13 mouse cellular contexts compared by ENCODE assay signal in genomic region chr10:75006889-75007662, GRCm38 (mm10). TPM values are rescaled to one million over a fixed set of nuclear protein-coding genes. Genes with fewer than 3 reads are reported as not detected.
DNase-seq lines count a peak whose midpoint lies in the region; ATAC-seq and TF ChIP-seq lines count a peak whose summit lies in the region.
"Had no signal": no experiment of that assay in that cellular context is flagged by ENCODE, and none has a peak within 500 bp of the region (broad histone marks: within the 10 kb centered on the region; RNA-seq: fewer than 3 reads in every experiment).

No protein-coding gene starts in this region.

- H3K27me3 ChIP-seq in kidney, embryonic 14.5 days (ENCODE audit: control insufficient read depth, insufficient read depth, low read length): no peaks in the 10 kb centered on the region
- no peaks in the 10 kb centered on the region for H3K27me3 ChIP-seq in kidney, adult 2 months (replicated peaks; ENCODE audit: control insufficient read depth, insufficient read depth, low read length)
- H3K27me3 ChIP-seq in neural tube, embryonic 14.5 days (ENCODE audit: control insufficient read depth, insufficient read depth, low read length): no peaks in the 10 kb centered on the region
- 0 out of 2 replicates have a peak, but pooled peaks cover 3% of the 10 kb centered on the region for H3K27me3 ChIP-seq in heart, embryonic 11.5 days (ENCODE audit: control insufficient read depth, insufficient read depth, low read length)
- H3K27me3 ChIP-seq: stomach, embryonic 15.5 days had no signal

- intact Hi-C loops in left cerebral cortex, adult 2 months (cut with DNase I): loop anchor here (2.0 to 5.0 kb wide), 2 partner anchors 40 to 54 kb away; partner anchors contain the start of gene Gnaz

- WGBS in kidney, embryonic 14.5 days: 28% methylated on average over 8 of the region's 8 CpGs
- WGBS in kidney, adult 2 months: 57% methylated on average over 8 of the region's 8 CpGs
- WGBS in neural tube, embryonic 14.5 days: 42% methylated on average over 8 of the region's 8 CpGs
- WGBS in heart, embryonic 11.5 days (ENCODE audit: insufficient replicate concordance): 53% methylated on average over 8 of the region's 8 CpGs

- no peaks in the 10 kb centered on the region for H3K9me3 ChIP-seq in kidney, embryonic 14.5 days (ENCODE audit: control insufficient read depth, low read length)
- H3K9me3 ChIP-seq in neural tube, embryonic 14.5 days (ENCODE audit: control insufficient read depth, low read length): no peaks in the 10 kb centered on the region
- H3K9me3 ChIP-seq in heart, embryonic 11.5 days (replicated peaks; ENCODE audit: control insufficient read depth, low read length): no peaks in the 10 kb centered on the region
- H3K9me3 ChIP-seq: heart, embryonic 15.5 days; stomach, embryonic 15.5 days had no signal

- no peak for DNase-seq in kidney, adult 2 months
- peak; percentile 55 to 68 for DNase-seq in left cerebral cortex, adult 2 months (ENCODE audit: extremely low spot score in 1 of 2, low spot score in 2 of 2)
- no peak for DNase-seq in ovary, postnatal 10 days (ENCODE audit: low spot score)
- no peak for DNase-seq in adrenal gland, adult (ENCODE audit: inconsistent age in 2 of 2, low spot score in 1 of 2)
- DNase-seq: cerebellum, adult 8-10 months; liver, postnatal 0 days had no signal

- no peak for TF ChIP-seq POLR2A in kidney, adult 2 months (IDR thresholded peaks at IDR 0.05; ENCODE audit: low read depth, low read length)

- no peak overlapping the region for H3K4me3 ChIP-seq in kidney, embryonic 14.5 days (ENCODE audit: low read length)
- H3K4me3 ChIP-seq in kidney, adult 2 months (ENCODE audit: insufficient read depth, low read depth, low read length): no peak overlapping the region
- H3K4me3 ChIP-seq in left cerebral cortex, adult 2 months: no peak overlapping the region
- H3K4me3 ChIP-seq in neural tube, embryonic 14.5 days (ENCODE audit: low read depth, low read length): no peak overlapping the region
- no peak overlapping the region for H3K4me3 ChIP-seq in heart, embryonic 11.5 days (ENCODE audit: low read depth, low read length)
- H3K4me3 ChIP-seq: heart, embryonic 15.5 days; stomach, embryonic 15.5 days had no signal

- no peaks in the 10 kb centered on the region for H3K36me3 ChIP-seq in kidney, embryonic 14.5 days (ENCODE audit: control insufficient read depth, insufficient read depth, low read length)
- no peaks in the 10 kb centered on the region for H3K36me3 ChIP-seq in kidney, adult 2 months (ENCODE audit: control insufficient read depth, insufficient read depth, low read length)
- no peaks in the 10 kb centered on the region for H3K36me3 ChIP-seq in neural tube, embryonic 14.5 days (ENCODE audit: control insufficient read depth, insufficient read depth, low read length)
- no peaks in the 10 kb centered on the region for H3K36me3 ChIP-seq in heart, embryonic 11.5 days (ENCODE audit: control insufficient read depth, insufficient read depth, low read length)
- H3K36me3 ChIP-seq: heart, embryonic 15.5 days; stomach, embryonic 15.5 days had no signal

- TF ChIP-seq CTCF in kidney, adult 2 months (conservative IDR thresholded peaks at IDR 0.05; ENCODE audit: insufficient read depth, insufficient read length, low read depth, low read length): no peak
- TF ChIP-seq CTCF in left cerebral cortex, adult 2 months (IDR thresholded peaks at IDR 0.05): no peak

- H3K4me1 ChIP-seq in kidney, embryonic 14.5 days (ENCODE audit: control insufficient read depth, insufficient read depth, low read length): 0 out of 2 replicates have a peak, but pooled peaks cover 2% of the 10 kb centered on the region
- no peaks in the 10 kb centered on the region for H3K4me1 ChIP-seq in kidney, adult 2 months (ENCODE audit: control insufficient read depth, insufficient read depth, low read length)
- peaks cover 14% of the 10 kb centered on the region for H3K4me1 ChIP-seq in neural tube, embryonic 14.5 days (ENCODE audit: control insufficient read depth, insufficient read depth, low read length)
- no peaks in the 10 kb centered on the region for H3K4me1 ChIP-seq in heart, embryonic 11.5 days (ENCODE audit: control insufficient read depth, insufficient read depth, low read length)
- H3K4me1 ChIP-seq: heart, embryonic 15.5 days had no signal

- ATAC-seq in kidney, embryonic 14.5 days (ENCODE audit: low FRiP score, low TSS enrichment): peak; percentile 25; the same call in 1 of the 2 replicates
- peak; percentile 89 for ATAC-seq in frontal cortex, adult (ENCODE audit: low TSS enrichment)
- peak; percentile 69 for ATAC-seq in neural tube, embryonic 14.5 days (ENCODE audit: low read depth)
- no peak for ATAC-seq in heart, embryonic 11.5 days (replicated peaks; ENCODE audit: insufficient number of reproducible peaks, low FRiP score, low TSS enrichment)
- ATAC-seq: liver, postnatal 0 days had no signal

- H3K27ac ChIP-seq in kidney, embryonic 14.5 days (ENCODE audit: low read depth, low read length): no peak overlapping the region
- H3K27ac ChIP-seq in kidney, adult 2 months (ENCODE audit: insufficient read depth, low read depth, low read length): no peak overlapping the region
- H3K27ac ChIP-seq in left cerebral cortex, adult 2 months: peak overlapping the region; percentile 87
- no peak overlapping the region; the same call in 1 of the 2 replicates for H3K27ac ChIP-seq in neural tube, embryonic 14.5 days (ENCODE audit: low read depth, low read length)
- H3K27ac ChIP-seq in heart, embryonic 11.5 days (ENCODE audit: low read depth, low read length): no peak overlapping the region
- H3K27ac ChIP-seq: heart, embryonic 15.5 days; stomach, embryonic 15.5 days had no signal

- no peak overlapping the region for H3K4me2 ChIP-seq in kidney, embryonic 14.5 days (replicated peaks; ENCODE audit: low read depth, low read length)
- no peak overlapping the region for H3K4me2 ChIP-seq in neural tube, embryonic 14.5 days (ENCODE audit: low read depth, low read length)
- H3K4me2 ChIP-seq in heart, embryonic 11.5 days: no peak overlapping the region
- H3K4me2 ChIP-seq: heart, embryonic 15.5 days; stomach, embryonic 15.5 days had no signal

- no peak overlapping the region for H3K9ac ChIP-seq in kidney, embryonic 14.5 days (ENCODE audit: low read depth, low read length)
- no peak overlapping the region for H3K9ac ChIP-seq in neural tube, embryonic 14.5 days (replicated peaks; ENCODE audit: low read depth, low read length)
- no peak overlapping the region for H3K9ac ChIP-seq in heart, embryonic 11.5 days (ENCODE audit: low read depth, low read length)
- H3K9ac ChIP-seq: heart, embryonic 15.5 days; liver, postnatal 0 days; stomach, embryonic 15.5 days had no signal

RNA-seq across cellular contexts. Expression of gene Rsph14, which starts 25.3 kb away (rescaled TPM):
- polyA plus RNA-seq in kidney, embryonic 14.5 days (2014; fragmentation: Nextera tagmentation; extraction: Ambion mirVana): not detected in 2 replicates
- not detected in 2 replicates for polyA plus RNA-seq in kidney, adult 2 months (2012; rRNA removed)
- total RNA-seq in left cerebral cortex, adult 2 months (2021): not detected
- polyA plus RNA-seq in neural tube, embryonic 14.5 days (2014; fragmentation: Nextera tagmentation; extraction: Ambion mirVana): 0.33 TPM in 1 of 2 replicates, not detected in the other
- not detected in 2 replicates for polyA plus RNA-seq in heart, embryonic 11.5 days (2014; fragmentation: Nextera tagmentation; extraction: Ambion mirVana)
- total RNA-seq: neutrophil, adult 5-6 weeks had no signal
- polyA plus RNA-seq: heart, embryonic 15.5 days; liver, postnatal 0 days; stomach, embryonic 15.5 days had no signal

RNA-seq across cellular contexts. Expression of gene Rab36, which starts 29.8 kb away (rescaled TPM):
- 9.6 and 11.8 TPM in 2 replicates for polyA plus RNA-seq in kidney, embryonic 14.5 days (2014; fragmentation: Nextera tagmentation; extraction: Ambion mirVana)
- 9.5 and 9.9 TPM in 2 replicates for polyA plus RNA-seq in kidney, adult 2 months (2012; rRNA removed)
- 10 to 100 TPM; 31.6 to 35.7 TPM for total RNA-seq in left cerebral cortex, adult 2 months (2021)
- 13.9 and 18.8 TPM in 2 replicates for polyA plus RNA-seq in neural tube, embryonic 14.5 days (2014; fragmentation: Nextera tagmentation; extraction: Ambion mirVana)
- 4.1 and 5.2 TPM in 2 replicates for polyA plus RNA-seq in heart, embryonic 11.5 days (2014; fragmentation: Nextera tagmentation; extraction: Ambion mirVana)

RNA-seq across cellular contexts. Expression of gene Gnaz, which starts 40.1 kb away (rescaled TPM):
- 5.9 and 6.0 TPM in 2 replicates for polyA plus RNA-seq in kidney, embryonic 14.5 days (2014; fragmentation: Nextera tagmentation; extraction: Ambion mirVana)
- 4.4 and 5.0 TPM in 2 replicates for polyA plus RNA-seq in kidney, adult 2 months (2012; rRNA removed)
- total RNA-seq in left cerebral cortex, adult 2 months (2021): 100 to 1,000 TPM; 114 to 124 TPM
- polyA plus RNA-seq in neural tube, embryonic 14.5 days (2014; fragmentation: Nextera tagmentation; extraction: Ambion mirVana): 59.8 and 61.2 TPM in 2 replicates
- polyA plus RNA-seq in heart, embryonic 11.5 days (2014; fragmentation: Nextera tagmentation; extraction: Ambion mirVana): 2.1 and 2.7 TPM in 2 replicates

RNA-seq across cellular contexts. Expression of gene Bcr, which starts 53.3 kb away (rescaled TPM):
- 9.2 and 10.0 TPM in 2 replicates for polyA plus RNA-seq in kidney, embryonic 14.5 days (2014; fragmentation: Nextera tagmentation; extraction: Ambion mirVana)
- polyA plus RNA-seq in kidney, adult 2 months (2012; rRNA removed): 28.4 and 28.7 TPM in 2 replicates
- 100 to 1,000 TPM in 1 of 2 experiments, 10 to 100 TPM in 1; 99.6 to 113 TPM for total RNA-seq in left cerebral cortex, adult 2 months (2021)
- 23.3 and 26.4 TPM in 2 replicates for polyA plus RNA-seq in neural tube, embryonic 14.5 days (2014; fragmentation: Nextera tagmentation; extraction: Ambion mirVana)
- polyA plus RNA-seq in heart, embryonic 11.5 days (2014; fragmentation: Nextera tagmentation; extraction: Ambion mirVana): 26.5 and 31.1 TPM in 2 replicates

Comparison
In these comparisons a context has a peak if more than half of its experiments do, and no peak if none do; other contexts are left out.
1. DNase-seq: peak in left cerebral cortex, adult 2 months (2 of 2); none in kidney, adult 2 months (single experiment), ovary, postnatal 10 days (single experiment) and adrenal gland, adult (0 of 2).